Mouse (Mus musculus) thymus, postnatal 10 days (tissue): ENCODE measurements around the gene Hoxb9.

Source experiments
- DNase-seq, 2 experiments: peaks; one replicate each; pipeline ENCODE4 v3.0.0; 2021; ENCODE audit warnings: low spot score in 2 of 2

Gene Hoxb9

GRCm38 (mm10) chr11:96298895-96299667 lies 27.8 kb downstream of the Hoxb9 start:
- DNase-seq = no peak

- DNase-seq = no peak
These were observed 28.5 kb downstream of the Hoxb9 start for GRCm38 (mm10) chr11:96299781-96300180.

DNA sequence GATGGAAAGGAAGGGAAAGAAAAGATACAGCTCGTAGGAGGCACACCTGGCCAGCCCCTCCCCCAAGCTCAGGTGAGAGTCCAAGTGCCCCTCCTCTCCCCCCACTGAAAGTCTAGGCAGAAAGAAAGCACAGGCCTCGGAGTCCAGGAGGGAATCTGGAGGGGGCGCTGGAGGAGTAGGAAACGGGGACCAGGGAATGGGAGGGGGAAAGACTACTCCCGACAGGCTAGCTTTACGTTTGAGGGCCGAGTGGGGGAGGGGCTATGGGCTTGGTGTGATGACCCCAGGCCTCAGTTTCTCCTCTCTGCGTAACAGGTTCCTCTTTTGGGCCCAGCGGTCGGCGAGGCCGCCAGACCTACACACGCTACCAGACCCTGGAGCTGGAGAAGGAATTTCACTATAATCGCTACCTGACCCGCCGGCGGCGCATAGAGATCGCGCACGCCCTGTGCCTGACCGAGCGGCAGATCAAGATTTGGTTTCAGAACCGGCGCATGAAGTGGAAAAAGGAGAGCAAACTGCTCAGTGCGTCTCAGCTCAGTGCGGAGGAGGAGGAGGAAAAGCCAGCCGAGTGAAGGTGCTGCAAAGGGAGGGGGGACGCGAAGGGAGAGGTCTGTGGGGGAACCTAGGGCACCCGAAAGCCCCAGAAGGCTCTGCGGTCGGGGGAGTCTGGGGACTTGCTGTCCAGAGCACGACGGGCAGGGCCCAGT lies 29.3 kb downstream of the Hoxb9 start:
- DNase-seq = no peak

GRCm38 (mm10) chr11:96301064-96301431 lies 29.8 kb downstream of the Hoxb9 start:
- no peak for DNase-seq

DNA sequence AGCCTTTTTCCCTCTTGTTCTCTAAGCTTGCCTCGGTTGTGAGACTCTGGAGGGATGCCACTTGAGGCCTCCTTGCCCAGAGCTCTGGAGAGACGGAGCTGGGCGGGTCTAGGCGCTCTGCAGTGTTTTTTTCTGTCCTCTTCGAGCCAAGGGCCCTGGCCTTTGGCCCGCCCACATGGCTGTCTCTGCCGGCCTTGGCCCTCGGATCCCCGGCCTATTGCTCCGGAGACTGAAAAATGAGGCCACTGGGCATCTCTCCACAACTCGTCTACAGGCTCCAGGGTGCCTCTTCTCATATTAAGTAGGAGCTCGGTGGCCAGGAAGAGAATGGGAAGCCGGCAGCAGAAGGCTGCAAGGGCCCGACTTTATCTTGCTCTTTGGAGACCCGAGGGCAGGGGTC lies 30.6 kb downstream of the Hoxb9 start:
- no peak for DNase-seq

DNA sequence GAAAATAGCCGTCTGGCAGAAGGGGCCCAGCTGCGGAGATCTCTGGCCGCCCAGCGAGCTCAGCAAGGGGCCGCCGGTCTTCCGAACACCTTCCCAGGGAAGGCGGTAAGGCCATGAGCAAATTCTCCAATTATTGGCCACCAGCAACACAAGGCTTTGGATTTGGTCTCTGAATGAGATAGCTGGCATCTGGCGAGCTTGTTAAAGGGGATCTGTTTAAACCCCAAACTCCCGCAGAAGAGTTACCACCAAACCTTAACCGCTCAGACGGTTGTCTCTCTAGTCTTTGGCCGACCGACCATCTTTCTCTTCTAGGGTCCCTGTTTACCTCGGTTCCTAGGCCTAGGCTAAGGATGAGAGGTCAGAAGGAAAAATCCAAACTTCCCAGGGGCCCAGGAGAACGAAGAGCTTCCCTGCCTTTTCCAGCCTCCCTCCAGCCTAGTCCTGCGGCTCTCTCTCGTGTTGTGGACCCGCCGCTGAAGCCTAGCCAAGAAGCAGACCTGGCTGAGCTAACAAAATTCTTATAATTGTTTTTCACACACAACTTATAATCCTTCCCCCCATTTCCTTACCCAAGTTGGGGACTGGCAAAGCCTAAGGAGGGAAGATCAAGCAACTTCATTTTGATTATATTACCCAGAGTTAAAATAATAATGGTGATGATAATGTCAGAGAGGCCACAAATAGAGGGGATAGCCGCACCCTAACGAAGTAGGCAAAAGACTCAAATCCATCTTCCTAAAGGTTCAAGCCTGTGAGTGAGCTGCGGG lies 31.3 kb downstream of the Hoxb9 start:
- no peak for DNase-seq

GRCm38 (mm10) chr11:96303151-96304099 lies 32.2 kb downstream of the Hoxb9 start, which contains the start of gene Hoxb5:
Gene Hoxb5 (plus strand): TSS chr11:96303336.
- DNase-seq = peak; percentile 22 to 71

DNA sequence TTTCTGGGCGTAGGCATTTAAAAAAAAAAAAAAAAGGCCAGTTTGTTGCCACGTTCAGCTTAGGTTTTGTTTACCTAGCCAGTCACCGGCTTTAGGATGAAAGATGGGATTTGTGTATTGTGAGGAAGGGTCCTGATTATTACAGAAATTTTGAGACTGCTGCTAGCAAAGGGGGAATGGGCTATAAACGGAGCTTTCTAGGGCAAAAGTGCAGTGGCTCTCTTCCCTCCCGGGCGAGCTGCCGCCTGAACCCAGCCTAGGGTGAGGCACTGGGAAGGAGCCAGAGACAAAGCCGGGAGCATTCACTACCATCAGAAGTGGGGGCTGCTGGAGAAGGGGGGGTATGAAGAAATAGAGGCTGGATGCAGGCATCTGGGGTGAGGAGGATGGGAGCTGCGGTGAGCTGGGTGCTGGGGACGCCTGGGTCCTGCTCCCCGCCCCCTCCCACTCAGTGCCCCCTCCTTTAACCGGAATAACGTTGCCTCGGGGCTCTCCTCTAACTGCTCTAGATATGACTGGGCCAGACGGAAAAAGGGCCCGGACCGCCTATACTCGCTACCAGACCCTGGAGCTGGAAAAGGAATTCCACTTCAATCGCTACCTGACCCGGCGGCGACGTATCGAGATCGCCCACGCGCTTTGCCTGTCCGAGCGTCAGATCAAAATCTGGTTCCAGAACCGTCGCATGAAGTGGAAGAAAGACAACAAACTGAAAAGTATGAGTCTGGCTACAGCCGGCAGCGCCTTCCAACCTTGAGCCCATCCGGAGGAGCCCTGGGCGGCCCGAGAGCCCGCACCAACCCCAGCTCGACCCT lies 33.3 kb downstream of the Hoxb9 start:
- no peak for DNase-seq

- DNase-seq = no peak
These were observed 34.4 kb downstream of the Hoxb9 start for GRCm38 (mm10) chr11:96305505-96306182.

GRCm38 (mm10) chr11:96306183-96306907 lies 35.1 kb downstream of the Hoxb9 start:
- DNase-seq = no peak

DNA sequence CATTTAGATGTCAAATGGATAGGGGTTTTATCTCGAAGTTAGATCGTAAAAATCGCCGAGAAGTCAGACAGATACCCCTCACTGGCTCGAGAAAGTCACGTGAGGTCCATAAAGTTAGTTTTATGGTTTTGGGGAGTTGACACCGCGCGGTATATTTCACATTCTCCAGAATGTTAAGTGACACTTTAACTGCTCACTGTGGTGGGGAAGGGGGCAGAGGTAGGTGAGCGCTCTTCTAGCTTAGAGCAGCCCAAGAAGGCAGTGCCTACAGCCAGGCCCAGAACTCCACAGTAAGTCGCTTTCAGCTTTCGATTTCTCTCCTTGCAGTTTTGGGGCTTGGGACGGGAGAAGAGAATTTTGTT lies 35.6 kb downstream of the Hoxb9 start:
- DNase-seq = no peak

DNA sequence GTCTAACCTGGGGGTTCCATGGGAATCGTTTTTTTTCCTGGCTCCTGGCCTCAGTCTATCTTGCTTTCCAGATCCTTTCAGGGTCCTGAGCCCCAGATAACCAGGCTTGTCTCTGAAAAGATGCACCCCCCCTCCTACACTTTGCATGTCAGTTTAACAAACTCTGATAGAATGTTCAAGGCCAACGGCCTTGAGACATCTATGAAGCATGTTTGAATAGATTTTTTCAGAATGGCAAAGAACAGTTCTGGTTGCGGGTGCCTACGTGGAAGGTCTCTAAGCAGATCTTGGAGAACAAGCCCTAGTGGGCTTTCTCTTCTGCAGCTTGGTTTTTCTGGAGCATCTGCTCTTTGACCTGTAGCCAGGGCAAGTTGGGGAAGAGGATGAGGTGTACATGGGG lies 37.5 kb downstream of the Hoxb9 start:
- DNase-seq = no peak

GRCm38 (mm10) chr11:96309288-96309687 lies 38.0 kb downstream of the Hoxb9 start:
- DNase-seq = no peak

DNA sequence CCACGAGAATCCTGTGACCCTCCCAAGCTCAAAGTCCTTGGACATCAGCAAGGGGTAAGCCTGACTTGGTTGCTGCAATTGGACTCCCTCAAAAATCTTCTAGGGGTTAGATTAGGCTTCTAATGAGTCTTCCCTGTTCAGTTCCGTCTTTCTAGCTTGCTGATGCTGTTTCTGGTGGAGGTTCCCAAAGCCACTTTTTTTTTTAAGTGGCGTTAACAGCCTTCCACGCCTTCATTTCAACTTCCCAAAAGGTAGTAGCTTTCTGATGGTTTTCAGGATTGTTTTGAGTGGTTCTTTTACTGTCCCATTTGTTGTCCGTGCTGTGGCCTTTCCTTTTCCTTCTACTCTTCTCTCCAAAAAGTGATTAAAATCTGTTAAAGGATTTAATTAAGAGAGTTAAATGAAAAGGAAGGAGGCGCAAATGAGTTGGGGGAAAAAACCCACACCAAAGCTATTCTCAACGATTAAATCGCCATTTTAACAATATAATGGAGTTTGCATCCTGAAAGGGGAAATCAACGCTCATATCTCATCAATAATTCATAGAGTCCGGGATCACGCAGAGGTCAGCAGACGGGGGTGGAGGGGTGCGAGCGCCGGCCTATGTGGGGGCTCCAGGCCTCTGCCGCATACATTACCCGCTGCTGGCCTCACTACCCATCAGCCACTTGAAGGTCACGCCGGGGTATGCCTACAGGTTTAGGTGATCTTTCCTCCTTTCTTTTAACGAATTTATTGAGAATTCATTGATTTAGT lies 39.1 kb downstream of the Hoxb9 start:
- no peak for DNase-seq

DNA sequence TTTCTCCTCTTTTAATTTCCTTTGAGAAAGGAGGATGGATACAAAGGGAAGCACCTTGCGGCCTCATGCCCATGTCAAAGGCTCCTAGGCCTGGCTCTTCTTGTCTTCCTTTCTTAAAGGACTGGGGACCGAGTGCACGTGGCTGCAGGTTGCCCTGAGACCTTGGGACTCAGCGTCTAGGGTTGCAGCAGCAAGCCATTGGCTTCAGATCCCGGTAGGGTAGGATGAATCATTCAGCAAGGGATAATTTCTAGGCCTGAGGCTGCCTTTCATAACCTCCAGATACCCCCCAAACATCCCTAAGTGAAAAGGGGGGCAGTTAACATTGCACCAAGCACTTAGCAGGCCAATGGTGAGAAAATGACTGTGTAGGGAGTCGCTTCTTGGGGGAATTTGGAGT lies 39.8 kb downstream of the Hoxb9 start:
- no peak for DNase-seq

- DNase-seq = peak; percentile 21 to 51
These were observed 40.5 kb downstream of the Hoxb9 start for GRCm38 (mm10) chr11:96311520-96312417.

DNA sequence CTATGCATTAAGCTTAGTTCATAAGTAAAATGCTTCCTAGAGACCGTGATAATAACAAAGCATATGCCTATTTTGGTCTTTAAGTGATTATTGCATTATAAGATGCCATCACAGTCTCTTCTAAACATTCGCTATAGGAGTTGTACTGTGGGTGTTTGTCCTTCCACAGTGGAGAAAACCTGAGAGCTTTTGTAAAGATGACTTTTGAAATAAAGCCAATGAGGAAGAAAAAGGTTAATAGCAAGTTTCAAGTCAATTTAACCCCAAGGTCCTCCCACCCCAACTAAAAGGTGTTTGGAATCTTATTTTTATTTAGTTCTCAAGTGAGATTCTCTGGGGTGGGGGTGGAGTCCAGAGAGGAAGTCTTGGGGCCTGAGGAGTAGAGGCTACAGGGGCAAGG lies 41.9 kb downstream of the Hoxb9 start:
- no peak for DNase-seq
